Mouse (Mus musculus) forebrain, embryonic 15.5 days (tissue): ENCODE results near the gene Gsg1l2. TPM values are rescaled to one million over a fixed set of nuclear protein-coding genes. Genes with fewer than 3 reads are reported as not detected.

Experiments used
- ATAC-seq: fragments of 200-750 bp; cut with Nextera tagmentation; replicated peaks from 2 replicates; pipeline ENCODE4 v1.8.0; 2017; ENCODE audit warnings: mild to moderate bottlenecking, moderate TSS enrichment, moderate library complexity
- H3K27ac ChIP-seq: fragments of 300-500 bp; sonication (generic); replicated peaks from 2 replicates; pipeline ENCODE4 v1.5.1; 2015; ENCODE audit warnings: mild to moderate bottlenecking, inconsistent platforms
- H3K27me3 ChIP-seq: fragments of 300-500 bp; sonication (generic); 2 replicates; pipeline ENCODE4 v1.6.1; 2015; ENCODE audit warnings: inconsistent platforms
- H3K36me3 ChIP-seq: fragments of 300-500 bp; sonication (generic); 2 replicates; pipeline ENCODE4 v1.6.1; 2015; ENCODE audit warnings: mild to moderate bottlenecking, inconsistent platforms
- H3K4me1 ChIP-seq: fragments of 300-500 bp; sonication (generic); 2 replicates; pipeline ENCODE4 v1.6.1; 2015; ENCODE audit warnings: inconsistent platforms
- H3K4me2 ChIP-seq: fragments of 300-500 bp; sonication (generic); replicated peaks from 2 replicates; pipeline ENCODE4 v1.6.1; 2015; ENCODE audit warnings: mild to moderate bottlenecking, inconsistent platforms
- H3K4me3 ChIP-seq: fragments of 300-500 bp; sonication (generic); 2 replicates; pipeline ENCODE4 v1.5.1; 2015; ENCODE audit warnings: mild to moderate bottlenecking, inconsistent platforms
- H3K9ac ChIP-seq: fragments of 300-500 bp; sonication (generic); replicated peaks from 2 replicates; pipeline ENCODE4 v1.6.1; 2015; ENCODE audit warnings: mild to moderate bottlenecking, inconsistent platforms
- H3K9me3 ChIP-seq: fragments of 300-500 bp; sonication (generic); 2 replicates; pipeline ENCODE4 v1.6.1; 2016; ENCODE audit warnings: inconsistent platforms
- WGBS: fragments of 180-500 bp; shearing (Covaris S2); methylation state at CpG from one replicate; pipeline ENCODE4 v1.1.7; 2015; ENCODE audit warnings: mixed read lengths; 5-methylcytosine and 5-hydroxymethylcytosine counted together
- polyA plus RNA-seq: library from polyadenylated mRNA; unstranded; fragments of >200 nt; fragmentation: Nextera tagmentation; extraction: Ambion mirVana; gene quantifications from 2 replicates; pipeline ENCODE4 v1.2.1, GENCODE M21; 2015

Gene Gsg1l2
- polyA plus RNA-seq, 1 experiment from 2014 or later, result not detected

GRCm38 (mm10) chr11:67771691-67772090 lies 2.7 kb upstream of the Gsg1l2 start:
- Histone ChIP-seq H3K27me3 (no peaks in the 10 kb centered on the region), H3K36me3 (no peaks in the 10 kb centered on the region), H3K4me1 (0 out of 2 replicates have a peak, but pooled peaks cover 6% of the 10 kb centered on the region), H3K9me3 (no peaks in the 10 kb centered on the region), H3K4me3 (no peak overlapping the region), H3K27ac (no peak overlapping the region), H3K4me2 (no peak overlapping the region), H3K9ac (no peak overlapping the region)
- ATAC-seq, result no peak
- WGBS, result 92% methylated on average over 2 of the region's 2 CpGs

- Histone ChIP-seq H3K4me3 (no peak overlapping the region), H3K27me3 (no peaks in the 10 kb centered on the region), H3K36me3 (no peaks in the 10 kb centered on the region), H3K9ac (no peak overlapping the region), H3K4me2 (no peak overlapping the region), H3K9me3 (no peaks in the 10 kb centered on the region), H3K27ac (no peak overlapping the region), H3K4me1 (0 out of 2 replicates have a peak, but pooled peaks cover 6% of the 10 kb centered on the region)
- 19% methylated on average over 8 of the region's 8 CpGs for WGBS
- ATAC-seq, result peak; percentile 63; the same call in 1 of the 2 replicates
Measured at GRCm38 (mm10) chr11:67772577-67772976, 1.8 kb upstream of the Gsg1l2 start.

GRCm38 (mm10) chr11:67790182-67790581 lies 15.8 kb downstream of the Gsg1l2 start:
- ATAC-seq, result no peak
- Histone ChIP-seq H3K4me3 (no peak overlapping the region), H3K4me2 (no peak overlapping the region), H3K9me3 (no peaks in the 10 kb centered on the region), H3K36me3 (no peaks in the 10 kb centered on the region), H3K27me3 (no peaks in the 10 kb centered on the region), H3K9ac (no peak overlapping the region), H3K4me1 (no peaks in the 10 kb centered on the region), H3K27ac (no peak overlapping the region)
- 85% methylated on average over 11 of the region's 11 CpGs for WGBS

- Histone ChIP-seq H3K4me1 (no peaks in the 10 kb centered on the region), H3K27ac (no peak within 1 kb of the TSS), H3K9me3 (no peaks in the 10 kb centered on the region), H3K27me3 (no peaks in the 10 kb centered on the region), H3K4me3 (no peak within 1 kb of the TSS), H3K4me2 (no peak within 1 kb of the TSS), H3K9ac (no peak within 1 kb of the TSS), H3K36me3 (no peaks in the 10 kb centered on the region)
- WGBS, result 73% methylated on average over 7 of the region's 7 CpGs
- ATAC-seq, result no peak
Measured at GRCm38 (mm10) chr11:67797931-67798330, 23.5 kb downstream of the Gsg1l2 start, which contains the start of gene Dhrs7c. Dhrs7c (plus strand) TSS chr11:67798187.

- Histone ChIP-seq H3K9me3 (no peaks in the 10 kb centered on the region), H3K4me1 (no peaks in the 10 kb centered on the region), H3K36me3 (no peaks in the 10 kb centered on the region), H3K9ac (no peak overlapping the region), H3K4me3 (no peak overlapping the region), H3K4me2 (no peak overlapping the region), H3K27ac (no peak overlapping the region), H3K27me3 (no peaks in the 10 kb centered on the region)
- ATAC-seq, result no peak
Measured at GRCm38 (mm10) chr11:67800130-67800723, 25.8 kb downstream of the Gsg1l2 start.

- H3K9me3 ChIP-seq, result no peaks in the 10 kb centered on the region
- ATAC-seq, result no peak
- no peaks in the 10 kb centered on the region for H3K27me3 ChIP-seq
- 70% methylated on average over 8 of the region's 8 CpGs for WGBS
- H3K9ac ChIP-seq, result no peak overlapping the region
- no peaks in the 10 kb centered on the region for H3K36me3 ChIP-seq
- no peak overlapping the region for H3K4me3 ChIP-seq
- no peak overlapping the region for H3K4me2 ChIP-seq
- H3K27ac ChIP-seq, result no peak overlapping the region
- no peaks in the 10 kb centered on the region for H3K4me1 ChIP-seq
Measured at GRCm38 (mm10) chr11:67801169-67801568, 26.8 kb downstream of the Gsg1l2 start.

- no peak for ATAC-seq
- Histone ChIP-seq H3K36me3 (no peaks in the 10 kb centered on the region), H3K27ac (no peak overlapping the region), H3K9ac (no peak overlapping the region), H3K4me3 (no peak overlapping the region), H3K4me2 (no peak overlapping the region), H3K4me1 (no peaks in the 10 kb centered on the region), H3K9me3 (no peaks in the 10 kb centered on the region), H3K27me3 (no peaks in the 10 kb centered on the region)
- WGBS, result 91% methylated on average over 1 of the region's 1 CpGs
Measured at GRCm38 (mm10) chr11:67805538-67805937, 31.1 kb downstream of the Gsg1l2 start.

GRCm38 (mm10) chr11:67806832-67807597 lies 32.6 kb downstream of the Gsg1l2 start:
- no peaks in the 10 kb centered on the region for H3K4me1 ChIP-seq
- no peak for ATAC-seq
- H3K9me3 ChIP-seq, result no peaks in the 10 kb centered on the region
- H3K4me3 ChIP-seq, result no peak overlapping the region
- no peaks in the 10 kb centered on the region for H3K36me3 ChIP-seq
- no peak overlapping the region for H3K9ac ChIP-seq
- no peak overlapping the region for H3K27ac ChIP-seq
- 90% methylated on average over 11 of the region's 11 CpGs for WGBS
- no peak overlapping the region for H3K4me2 ChIP-seq
- no peaks in the 10 kb centered on the region for H3K27me3 ChIP-seq

GRCm38 (mm10) chr11:67808051-67808450 lies 33.6 kb downstream of the Gsg1l2 start:
- Histone ChIP-seq H3K27ac (no peak overlapping the region), H3K27me3 (no peaks in the 10 kb centered on the region), H3K9ac (no peak overlapping the region), H3K4me2 (no peak overlapping the region), H3K4me1 (no peaks in the 10 kb centered on the region), H3K36me3 (no peaks in the 10 kb centered on the region), H3K9me3 (no peaks in the 10 kb centered on the region), H3K4me3 (no peak overlapping the region)
- no peak for ATAC-seq
- 75% methylated on average over 5 of the region's 5 CpGs for WGBS

GRCm38 (mm10) chr11:67811535-67811934 lies 37.1 kb downstream of the Gsg1l2 start:
- no peak overlapping the region for H3K9ac ChIP-seq
- no peaks in the 10 kb centered on the region for H3K27me3 ChIP-seq
- H3K4me1 ChIP-seq, result no peaks in the 10 kb centered on the region
- no peak overlapping the region for H3K4me3 ChIP-seq
- H3K36me3 ChIP-seq, result no peaks in the 10 kb centered on the region
- ATAC-seq, result no peak
- no peaks in the 10 kb centered on the region for H3K9me3 ChIP-seq
- H3K27ac ChIP-seq, result no peak overlapping the region
- 82% methylated on average over 6 of the region's 6 CpGs for WGBS
- no peak overlapping the region for H3K4me2 ChIP-seq

GRCm38 (mm10) chr11:67819604-67820003 lies 45.2 kb downstream of the Gsg1l2 start:
- Histone ChIP-seq H3K9me3 (no peaks in the 10 kb centered on the region), H3K4me1 (peaks cover 3% of the 10 kb centered on the region), H3K27ac (no peak overlapping the region), H3K4me2 (0 out of 2 replicates have a peak overlapping the region, but pooled peaks have one; percentile 19), H3K4me3 (no peak overlapping the region), H3K9ac (peak overlapping the region; percentile 32; the same call in 1 of the 2 replicates), H3K36me3 (no peaks in the 10 kb centered on the region), H3K27me3 (no peaks in the 10 kb centered on the region)
- WGBS, result 21% methylated on average over 5 of the region's 5 CpGs
- no peak for ATAC-seq

- no peak overlapping the region for H3K4me3 ChIP-seq
- H3K9ac ChIP-seq, result no peak overlapping the region
- H3K27me3 ChIP-seq, result no peaks in the 10 kb centered on the region
- 34% methylated on average over 4 of the region's 4 CpGs for WGBS
- H3K4me2 ChIP-seq, result no peak overlapping the region
- H3K36me3 ChIP-seq, result no peaks in the 10 kb centered on the region
- peaks cover 3% of the 10 kb centered on the region for H3K4me1 ChIP-seq
- no peak overlapping the region for H3K27ac ChIP-seq
- H3K9me3 ChIP-seq, result no peaks in the 10 kb centered on the region
- no peak for ATAC-seq
Measured at GRCm38 (mm10) chr11:67820221-67820620, 45.8 kb downstream of the Gsg1l2 start.
